Mouse (Mus musculus): ENCODE results near the gene Lmo4.

DNA sequence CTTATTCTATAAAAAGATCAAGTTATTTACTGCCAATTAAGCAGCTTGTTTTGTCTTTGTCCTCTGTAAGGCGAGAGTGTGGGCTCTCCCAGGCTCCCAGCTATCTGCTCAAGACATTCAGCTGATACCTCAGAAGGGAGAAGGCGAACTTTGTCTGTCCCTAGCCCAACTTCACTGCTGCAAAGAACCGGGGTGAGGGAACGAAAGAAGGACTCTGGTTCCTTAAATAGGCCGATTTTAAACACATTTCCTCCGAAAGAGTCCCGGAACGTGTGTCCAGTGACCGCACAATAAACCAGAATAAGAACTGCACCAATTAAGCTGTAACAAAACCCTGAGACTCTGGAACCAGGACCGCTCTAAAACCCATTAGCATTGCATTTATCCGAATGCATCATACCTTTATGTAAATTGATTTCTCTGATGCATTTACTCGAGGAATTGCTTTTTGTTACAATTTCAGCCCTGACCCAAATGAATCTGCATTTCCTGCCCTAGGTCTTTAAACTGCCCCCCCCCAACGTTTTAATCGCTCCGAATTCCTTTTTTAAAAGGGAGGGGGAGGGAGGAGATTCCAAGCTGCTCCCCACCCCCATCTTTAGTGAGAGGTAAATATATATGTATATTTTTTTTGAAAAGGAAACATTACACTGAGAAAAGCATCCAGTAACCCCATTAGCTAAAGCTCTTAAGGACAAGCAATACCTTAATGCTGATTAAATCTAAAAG lies 1.6 kb downstream of the Lmo4 start:
- no peak for TF ChIP-seq CTCF (IDR thresholded peaks at IDR 0.05; ENCODE audit: low read depth)
- TF ChIP-seq EP300 (IDR thresholded peaks at IDR 0.05; ENCODE audit: low read depth), result no peak

Measured in heart, postnatal 0 days (tissue).